Mouse (Mus musculus) stomach, embryonic 15.5 days (tissue): ENCODE results near the gene Art4. TPM values are rescaled to one million over a fixed set of nuclear protein-coding genes. Genes with fewer than 3 reads are reported as not detected.

Source experiments
- ATAC-seq: fragments of 200-750 bp; cut with Nextera tagmentation; 2 replicates; pipeline ENCODE4 v1.8.0; 2017; ENCODE audit warnings: low read depth, moderate number of reproducible peaks, moderate TSS enrichment; ENCODE audit not compliant: insufficient read depth, low FRiP score
- H3K27ac ChIP-seq: fragments of 300-500 bp; sonication (generic); 2 replicates; pipeline ENCODE4 v1.5.1; 2015; ENCODE audit warnings: mild to moderate bottlenecking, inconsistent platforms
- H3K27me3 ChIP-seq: fragments of 300-500 bp; sonication (generic); replicated peaks from 2 replicates; pipeline ENCODE4 v1.6.1; 2015; ENCODE audit warnings: inconsistent platforms
- H3K36me3 ChIP-seq: fragments of 300-500 bp; sonication (generic); 2 replicates; pipeline ENCODE4 v1.6.1; 2015; ENCODE audit warnings: inconsistent platforms
- H3K4me1 ChIP-seq: fragments of 300-500 bp; sonication (generic); 2 replicates; pipeline ENCODE4 v1.6.1; 2015; ENCODE audit warnings: inconsistent platforms
- H3K4me2 ChIP-seq: fragments of 300-500 bp; sonication (generic); 2 replicates; pipeline ENCODE4 v1.6.1; 2015; ENCODE audit warnings: mild to moderate bottlenecking, inconsistent platforms
- H3K4me3 ChIP-seq: fragments of 300-500 bp; sonication (generic); replicated peaks from 2 replicates; pipeline ENCODE4 v1.5.1; 2015; ENCODE audit warnings: inconsistent platforms
- H3K9ac ChIP-seq: fragments of 300-500 bp; sonication (generic); 2 replicates; pipeline ENCODE4 v1.6.1; 2015; ENCODE audit warnings: inconsistent platforms
- H3K9me3 ChIP-seq: fragments of 300-500 bp; sonication (generic); 2 replicates; pipeline ENCODE4 v1.6.1; 2016; ENCODE audit warnings: inconsistent platforms
- WGBS: fragments of 180-500 bp; shearing (Covaris S2); methylation state at CpG from one replicate; pipeline ENCODE4 v1.1.7; 2015; 5-methylcytosine and 5-hydroxymethylcytosine counted together
- polyA plus RNA-seq: library from polyadenylated mRNA; unstranded; fragments of >200 nt; fragmentation: Nextera tagmentation; extraction: Ambion mirVana; gene quantifications from 2 replicates; pipeline ENCODE4 v1.2.1, GENCODE M21; 2015

Gene Art4
- polyA plus RNA-seq, 1 experiment from 2014 or later = 7.7 TPM

DNA sequence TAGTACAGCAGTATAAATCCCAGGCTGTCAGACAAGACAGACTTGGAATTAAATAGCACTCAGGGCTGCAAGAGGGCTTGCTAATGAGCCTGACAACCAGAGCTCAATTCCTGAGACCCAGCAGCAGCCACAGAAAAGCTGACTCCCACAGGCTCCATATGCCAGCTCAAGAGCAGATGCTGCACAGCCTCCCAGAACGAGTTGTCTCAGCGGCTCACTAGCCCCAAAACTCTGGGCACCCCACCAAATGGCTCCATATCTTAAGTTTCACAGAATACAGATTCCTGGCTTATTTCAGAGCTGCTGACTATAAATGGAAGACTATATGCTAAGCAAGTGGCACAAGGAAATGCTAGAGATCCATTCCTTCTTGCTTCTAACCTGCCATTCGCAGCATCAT, 40.0 kb downstream of the Art4 start:
- WGBS = 95% methylated on average over 3 of the region's 3 CpGs
- no peak for ATAC-seq

DNA sequence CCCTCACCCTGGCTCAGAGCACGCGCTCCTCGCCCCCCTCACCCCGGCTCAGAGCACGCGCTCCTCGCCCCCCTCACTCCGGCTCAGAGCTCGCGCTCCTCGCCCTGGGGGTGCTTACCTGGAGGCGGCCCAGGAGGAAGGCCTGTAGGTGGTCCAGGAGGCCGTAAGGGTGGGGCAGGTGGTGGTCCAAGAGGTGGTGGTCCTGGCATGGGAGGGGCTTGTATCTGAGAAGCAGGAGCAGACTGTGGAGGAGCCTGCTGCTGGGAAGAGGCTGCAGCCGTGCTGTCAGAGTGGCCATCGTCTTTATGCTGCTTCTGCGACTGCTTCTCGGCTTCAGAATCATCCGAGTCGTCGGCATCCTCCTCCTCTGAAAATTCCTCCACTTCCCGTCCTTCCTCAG, 40.7 kb downstream of the Art4 start:
- no peaks in the 10 kb centered on the region for H3K27me3 ChIP-seq
- ATAC-seq = no peak
- WGBS = 93% methylated on average over 21 of the region's 21 CpGs

More for the DNA sequence above, 40.0 kb downstream of the Art4 start:
- Histone ChIP-seq H3K4me2 (no peak overlapping the region), H3K27ac (no peak overlapping the region), H3K9me3 (no peaks in the 10 kb centered on the region), H3K4me3 (no peak overlapping the region), H3K36me3 (peaks cover 85% of the 10 kb centered on the region), H3K27me3 (no peaks in the 10 kb centered on the region), H3K4me1 (no peaks in the 10 kb centered on the region), H3K9ac (no peak overlapping the region)

DNA sequence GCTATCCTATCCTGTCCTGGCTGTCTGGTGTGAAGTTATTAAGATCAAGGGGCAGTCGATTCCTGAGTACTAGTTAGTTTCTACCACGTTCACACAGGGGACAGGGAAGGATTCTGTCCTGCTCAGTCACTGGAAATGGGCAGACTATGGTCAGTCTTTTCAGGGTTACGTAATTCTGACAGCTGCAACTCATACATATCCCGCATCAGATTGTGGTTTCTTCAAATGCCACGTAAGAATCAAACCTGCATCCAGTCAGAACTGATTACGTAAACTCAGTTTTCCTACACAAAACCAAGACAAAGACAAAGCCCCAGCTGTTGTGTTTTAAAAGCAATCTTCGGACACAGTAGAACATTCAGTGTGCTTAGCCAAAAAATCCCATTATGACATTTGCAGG, 42.2 kb downstream of the Art4 start:
- H3K27me3 ChIP-seq = no peaks in the 10 kb centered on the region
- WGBS = 92% methylated on average over 7 of the region's 7 CpGs
- no peak for ATAC-seq
- no peak overlapping the region for H3K27ac ChIP-seq
- peaks cover 74% of the 10 kb centered on the region for H3K36me3 ChIP-seq
- no peak overlapping the region for H3K9ac ChIP-seq
- no peak overlapping the region for H3K4me3 ChIP-seq
- H3K9me3 ChIP-seq = no peaks in the 10 kb centered on the region
- H3K4me1 ChIP-seq = no peaks in the 10 kb centered on the region
- no peak overlapping the region for H3K4me2 ChIP-seq

More for the DNA sequence above, 40.7 kb downstream of the Art4 start:
- Histone ChIP-seq H3K36me3 (peaks cover 84% of the 10 kb centered on the region), H3K4me2 (no peak overlapping the region), H3K4me1 (no peaks in the 10 kb centered on the region), H3K9ac (no peak overlapping the region), H3K27ac (no peak overlapping the region), H3K4me3 (no peak overlapping the region), H3K9me3 (no peaks in the 10 kb centered on the region)

DNA sequence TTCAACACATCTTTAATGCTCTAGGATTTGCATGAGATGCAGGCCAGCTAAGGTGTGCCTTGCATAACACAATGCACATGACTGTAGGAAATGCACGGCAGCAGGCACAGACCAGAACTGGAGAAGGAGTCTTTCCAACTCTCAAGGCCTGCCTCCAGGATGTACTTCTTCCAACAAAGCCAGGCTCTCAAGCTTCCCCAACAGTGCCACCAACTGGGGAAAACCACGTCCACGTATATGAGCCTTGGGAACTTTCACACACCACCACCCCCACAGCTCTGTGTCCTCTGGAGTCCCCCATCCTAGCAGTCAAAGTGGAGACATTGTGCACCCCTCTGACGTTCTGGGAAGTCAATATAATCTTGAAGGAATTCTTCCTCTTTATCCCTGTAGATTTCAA, 44.4 kb downstream of the Art4 start:
- H3K9me3 ChIP-seq = no peaks in the 10 kb centered on the region
- H3K9ac ChIP-seq = no peak overlapping the region
- no peak for ATAC-seq
- peaks cover 59% of the 10 kb centered on the region for H3K36me3 ChIP-seq
- H3K27ac ChIP-seq = peak overlapping the region; percentile 8; the same call in 1 of the 2 replicates
- 0 out of 2 replicates have a peak, but pooled peaks cover 7% of the 10 kb centered on the region for H3K4me1 ChIP-seq
- H3K27me3 ChIP-seq = no peaks in the 10 kb centered on the region
- whole genome bisulfite sequencing = 35% methylated on average over 4 of the region's 4 CpGs
- H3K4me2 ChIP-seq = no peak overlapping the region
- H3K4me3 ChIP-seq = no peak overlapping the region

DNA sequence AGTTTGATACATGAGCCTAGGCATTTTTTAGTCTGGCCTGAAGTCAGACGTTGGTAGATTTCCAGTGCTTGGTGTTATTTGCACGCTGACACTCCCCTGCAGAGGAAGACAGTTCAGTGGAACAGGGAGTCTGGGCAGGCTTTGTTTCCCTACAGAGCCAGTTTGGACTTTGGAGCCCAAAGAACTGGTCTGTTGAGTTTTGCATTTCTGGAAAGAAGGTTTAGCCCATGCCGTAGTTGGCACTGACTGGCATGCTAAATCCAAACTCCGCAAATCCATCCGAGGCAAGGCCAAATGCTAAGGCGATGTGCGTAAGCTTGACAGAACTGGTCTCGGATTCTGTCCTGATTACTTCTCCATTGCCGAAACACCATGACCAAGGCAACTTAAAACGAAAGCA, 46.3 kb downstream of the Art4 start:
- no peak overlapping the region for H3K9ac ChIP-seq
- H3K4me1 ChIP-seq = 0 out of 2 replicates have a peak, but pooled peaks cover 11% of the 10 kb centered on the region
- no peak overlapping the region for H3K4me3 ChIP-seq
- WGBS = 81% methylated on average over 10 of the region's 10 CpGs
- H3K27ac ChIP-seq = peak overlapping the region; percentile 45; the same call in 1 of the 2 replicates
- no peaks in the 10 kb centered on the region for H3K9me3 ChIP-seq
- H3K4me2 ChIP-seq = no peak overlapping the region
- H3K36me3 ChIP-seq = peaks cover 41% of the 10 kb centered on the region
- no peak for ATAC-seq
- H3K27me3 ChIP-seq = no peaks in the 10 kb centered on the region

DNA sequence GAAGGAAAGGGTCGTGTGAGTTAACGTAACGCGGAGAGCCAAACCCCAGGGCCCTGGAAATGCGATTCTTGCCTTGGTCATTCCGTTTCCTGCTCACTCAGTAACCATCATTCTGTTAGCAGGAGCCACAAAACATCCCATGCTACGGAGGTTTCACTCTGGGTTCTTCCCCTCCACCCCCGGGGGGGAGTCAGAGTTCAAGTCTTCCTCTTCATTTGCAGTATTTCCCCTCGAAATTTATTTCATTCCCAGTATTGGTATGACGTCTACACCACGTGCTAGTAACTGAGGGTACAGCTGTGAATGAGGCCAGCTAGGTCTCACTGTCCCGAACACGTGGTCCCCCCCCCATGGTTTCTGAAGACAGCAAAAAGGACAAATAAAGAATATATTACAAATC, 47.9 kb downstream of the Art4 start:
- H3K4me3 ChIP-seq = peak overlapping the region; percentile 76
- H3K36me3 ChIP-seq = peaks cover 29% of the 10 kb centered on the region
- H3K27ac ChIP-seq = no peak overlapping the region
- H3K9ac ChIP-seq = no peak overlapping the region; the same call in 1 of the 2 replicates
- H3K9me3 ChIP-seq = no peaks in the 10 kb centered on the region
- 65% methylated on average over 13 of the region's 13 CpGs for WGBS
- peaks cover 15% of the 10 kb centered on the region; the same call in 1 of the 2 replicates for H3K4me1 ChIP-seq
- no peaks in the 10 kb centered on the region for H3K27me3 ChIP-seq
- ATAC-seq = no peak
- peak overlapping the region; percentile 81 for H3K4me2 ChIP-seq

DNA sequence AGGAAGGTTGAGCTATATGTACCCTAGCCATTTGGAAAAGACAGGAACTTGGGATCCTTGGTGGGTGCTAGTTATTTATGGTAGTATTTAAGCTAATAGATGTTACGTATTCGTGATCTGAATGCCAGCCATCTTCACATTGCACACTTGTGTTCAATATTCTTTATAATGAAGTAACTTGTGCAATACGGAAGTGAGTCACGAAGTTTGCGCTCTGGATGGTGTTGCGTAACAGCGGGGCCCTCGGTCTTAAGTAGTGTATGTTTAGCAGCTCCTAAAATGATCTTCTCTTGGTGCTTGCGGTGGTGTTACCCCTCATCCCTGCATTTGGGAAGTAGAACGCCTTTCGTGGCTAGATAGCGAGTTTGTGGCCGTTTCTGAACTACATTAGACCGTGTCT, 48.5 kb downstream of the Art4 start:
- Histone ChIP-seq H3K9me3 (no peaks in the 10 kb centered on the region), H3K4me3 (peak overlapping the region; percentile 76), H3K9ac (peak overlapping the region; percentile 61), H3K4me2 (peak overlapping the region; percentile 81), H3K36me3 (peaks cover 23% of the 10 kb centered on the region), H3K27me3 (no peaks in the 10 kb centered on the region), H3K27ac (peak overlapping the region; percentile 84), H3K4me1 (peaks cover 15% of the 10 kb centered on the region; the same call in 1 of the 2 replicates)
- WGBS = 17% methylated on average over 14 of the region's 14 CpGs
- no peak for ATAC-seq

DNA sequence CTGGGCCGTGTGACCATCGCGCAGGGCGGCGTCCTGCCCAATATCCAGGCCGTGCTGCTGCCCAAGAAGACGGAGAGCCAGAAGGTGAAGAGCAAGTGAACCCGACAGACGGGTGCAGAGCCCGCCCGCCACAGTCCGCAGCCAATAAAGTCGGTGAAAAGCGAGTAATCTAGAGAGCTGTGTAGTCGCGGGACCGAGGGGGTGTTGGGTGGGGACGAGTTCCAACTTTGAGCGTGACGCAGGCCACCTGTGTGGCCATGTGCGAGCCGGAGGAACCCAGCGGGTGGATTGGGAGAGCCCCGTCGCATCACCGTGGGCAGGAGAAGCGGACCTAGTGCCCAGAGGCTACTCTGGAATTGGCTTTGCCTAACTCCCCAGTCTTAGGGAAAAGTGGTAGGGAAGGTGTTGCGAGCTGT, 48.9 kb downstream of the Art4 start:
- Histone ChIP-seq H3K9me3 (no peaks in the 10 kb centered on the region), H3K9ac (peak overlapping the region; percentile 61), H3K27ac (peak overlapping the region; percentile 84), H3K4me1 (peaks cover 15% of the 10 kb centered on the region; the same call in 1 of the 2 replicates), H3K4me2 (peak overlapping the region; percentile 81), H3K36me3 (peaks cover 19% of the 10 kb centered on the region; the same call in 1 of the 2 replicates), H3K4me3 (peak overlapping the region; percentile 76), H3K27me3 (no peaks in the 10 kb centered on the region)
- 1% methylated on average over 28 of the region's 28 CpGs for WGBS
- ATAC-seq = no peak

DNA sequence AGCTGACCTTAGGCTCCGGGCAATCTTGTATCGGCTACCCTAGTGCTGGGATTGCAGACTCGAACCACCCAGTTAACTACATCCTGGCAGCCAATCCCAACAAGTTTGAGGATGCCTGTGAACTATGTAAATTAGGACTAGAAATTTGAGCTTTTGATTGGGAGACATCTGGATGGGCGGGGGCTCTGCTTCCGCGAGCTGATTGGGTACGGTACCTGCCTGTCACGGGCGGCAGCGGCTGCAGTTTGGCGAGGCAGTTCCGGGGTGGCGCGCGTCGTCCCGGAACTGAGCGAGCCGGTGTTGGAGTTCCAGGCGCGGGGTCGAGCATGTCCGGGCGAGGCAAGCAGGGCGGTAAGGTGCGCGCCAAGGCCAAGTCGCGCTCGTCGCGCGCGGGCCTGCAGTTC, 49.5 kb downstream of the Art4 start, which contains the start of gene H2afj:
Gene H2afj (plus strand): TSS at position 231 of the 404 bp plus-strand sequence.
- Histone ChIP-seq H3K4me3 (peak within 1 kb of the TSS; percentile 76), H3K9ac (peak within 1 kb of the TSS; percentile 61), H3K27ac (peak within 1 kb of the TSS; percentile 94), H3K4me1 (peaks cover 20% of the 10 kb centered on the region; the same call in 1 of the 2 replicates), H3K4me2 (peak within 1 kb of the TSS; percentile 81), H3K27me3 (no peaks in the 10 kb centered on the region), H3K9me3 (no peaks in the 10 kb centered on the region), H3K36me3 (peaks cover 15% of the 10 kb centered on the region; the same call in 1 of the 2 replicates)
- ATAC-seq = peak; percentile 86
- WGBS = under 1% methylated on average over 34 of the region's 34 CpGs

DNA sequence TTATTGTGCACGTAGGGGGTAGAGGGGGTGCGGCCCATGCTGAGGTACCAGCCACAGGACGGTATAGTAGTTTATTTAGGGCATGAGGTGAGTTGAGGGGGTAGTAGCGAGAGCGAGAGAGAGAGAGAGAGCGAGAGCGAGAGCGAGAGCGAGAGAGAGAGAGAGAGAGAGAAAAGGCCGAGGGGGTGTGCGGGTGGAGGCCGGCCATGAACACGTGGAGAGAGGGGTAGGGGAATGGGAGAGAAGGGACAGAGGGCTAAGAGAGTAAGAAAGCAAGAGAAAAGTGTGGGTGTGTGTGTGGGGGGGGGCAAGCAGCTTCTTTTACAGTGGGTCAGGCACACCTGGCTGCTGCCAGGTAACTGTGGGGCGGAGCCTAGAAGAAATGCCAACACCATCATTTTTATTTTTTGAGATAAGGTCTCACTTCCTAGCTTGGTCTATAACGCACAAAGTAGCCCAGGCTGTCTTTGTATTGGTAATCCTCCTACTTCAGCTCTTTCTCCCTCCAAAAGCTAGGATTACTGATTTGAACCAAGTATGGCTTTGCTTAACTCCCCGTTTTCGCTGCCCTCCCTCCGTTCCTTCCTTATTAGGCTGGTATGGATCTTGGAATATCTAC, 50.0 kb downstream of the Art4 start:
- peak overlapping the region; percentile 81 for H3K4me2 ChIP-seq
- no peaks in the 10 kb centered on the region for H3K9me3 ChIP-seq
- no peak overlapping the region; the same call in 1 of the 2 replicates for H3K9ac ChIP-seq
- peak overlapping the region; percentile 94 for H3K27ac ChIP-seq
- H3K4me3 ChIP-seq = peak overlapping the region; percentile 76
- peaks cover 20% of the 10 kb centered on the region; the same call in 1 of the 2 replicates for H3K4me1 ChIP-seq
- WGBS = 27% methylated on average over 18 of the region's 18 CpGs
- H3K36me3 ChIP-seq = peaks cover 14% of the 10 kb centered on the region; the same call in 1 of the 2 replicates
- no peak for ATAC-seq
- no peaks in the 10 kb centered on the region for H3K27me3 ChIP-seq

DNA sequence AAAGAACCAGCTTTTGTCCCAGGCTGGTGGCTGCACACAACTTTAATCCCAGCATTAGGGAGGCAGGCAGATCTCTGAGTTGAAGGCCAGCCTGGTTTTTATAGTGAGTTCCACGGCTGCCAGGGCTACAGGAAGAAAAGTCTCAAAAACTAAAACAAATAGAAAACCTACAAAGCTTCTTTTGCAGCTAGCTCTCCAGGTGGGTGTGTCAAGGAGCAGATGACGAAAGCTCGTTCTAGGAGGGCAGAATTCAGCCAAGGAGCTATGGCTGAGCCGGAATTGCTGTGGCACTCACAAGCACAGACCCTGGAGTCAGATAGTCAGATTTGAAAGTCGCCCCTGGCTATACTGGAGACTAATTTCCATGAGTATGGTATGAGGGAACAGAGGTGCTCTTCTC, 50.7 kb downstream of the Art4 start:
- Histone ChIP-seq H3K36me3 (peaks cover 8% of the 10 kb centered on the region; the same call in 1 of the 2 replicates), H3K9ac (no peak overlapping the region), H3K27me3 (no peaks in the 10 kb centered on the region), H3K4me1 (peaks cover 20% of the 10 kb centered on the region; the same call in 1 of the 2 replicates), H3K4me2 (peak overlapping the region; percentile 81), H3K4me3 (peak overlapping the region; percentile 76), H3K9me3 (no peaks in the 10 kb centered on the region), H3K27ac (peak overlapping the region; percentile 94)
- ATAC-seq = no peak
- 60% methylated on average over 5 of the region's 5 CpGs for WGBS

DNA sequence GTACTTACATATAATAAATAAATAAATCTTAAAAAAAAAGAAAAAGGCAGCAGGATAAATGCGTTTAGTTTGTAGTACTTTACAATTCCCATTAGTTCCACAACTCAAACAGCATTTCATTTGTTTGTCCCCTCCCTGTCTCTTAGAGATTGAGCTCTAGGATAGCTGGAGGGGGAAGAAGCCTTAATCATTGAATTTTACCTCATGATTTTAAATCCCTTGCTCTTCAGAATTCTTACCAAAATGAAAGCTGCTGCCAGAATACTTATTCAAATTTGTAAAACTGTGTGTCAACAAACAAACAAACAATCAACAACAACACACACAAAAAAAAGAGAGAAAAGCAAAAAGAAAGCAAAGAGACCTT, 52.1 kb downstream of the Art4 start:
- Histone ChIP-seq H3K4me1 (peaks cover 20% of the 10 kb centered on the region; the same call in 1 of the 2 replicates), H3K9me3 (no peaks in the 10 kb centered on the region), H3K27ac (peak overlapping the region; percentile 100; the same call in 1 of the 2 replicates), H3K27me3 (no peaks in the 10 kb centered on the region), H3K4me2 (no peak overlapping the region; the same call in 1 of the 2 replicates), H3K4me3 (no peak overlapping the region), H3K9ac (no peak overlapping the region), H3K36me3 (0 out of 2 replicates have a peak, but pooled peaks cover 3% of the 10 kb centered on the region)
- 72% methylated on average over 1 of the region's 1 CpGs for WGBS
- no peak for ATAC-seq
